Mouse (Mus musculus): ENCODE measurements around the gene Pou3f1.

- TF ChIP-seq CTCF (IDR thresholded peaks at IDR 0.05; ENCODE audit: low read depth): peak; percentile 43
- TF ChIP-seq EP300 (IDR thresholded peaks at IDR 0.05; ENCODE audit: low read depth): no peak
These were observed 28.4 kb downstream of the Pou3f1 start for GRCm38 (mm10) chr4:124685004-124685403.

Data from liver, postnatal 0 days (tissue).